Mouse (Mus musculus) hindbrain, embryonic 13.5 days (tissue): Measurements from ENCODE around the gene Tmbim6. TPM values are rescaled to one million over a fixed set of nuclear protein-coding genes. Genes with fewer than 3 reads are reported as not detected.
"Not testable (repeated sequence)": the region's sequence is repeated elsewhere in the genome, so short reads cannot be mapped to it uniquely, and the experiment has no call there.

Experiments used
- ATAC-seq: fragments of 200-750 bp; cut with Nextera tagmentation; 2 replicates; pipeline ENCODE4 v1.8.0; 2017; ENCODE audit warnings: moderate TSS enrichment; ENCODE audit not compliant: low FRiP score
- H3K27ac ChIP-seq: fragments of 300-500 bp; sonication (generic); 2 replicates; pipeline ENCODE4 v1.5.1; 2015; ENCODE audit warnings: inconsistent platforms, mild to moderate bottlenecking, moderate library complexity
- H3K27me3 ChIP-seq: fragments of 300-500 bp; sonication (generic); 2 replicates; pipeline ENCODE4 v1.6.1; 2015; ENCODE audit warnings: mild to moderate bottlenecking, inconsistent platforms
- H3K36me3 ChIP-seq: fragments of 300-500 bp; sonication (generic); 2 replicates; pipeline ENCODE4 v1.6.1; 2015; ENCODE audit warnings: mild to moderate bottlenecking, inconsistent platforms
- H3K4me1 ChIP-seq: fragments of 300-500 bp; sonication (generic); replicated peaks from 2 replicates; pipeline ENCODE4 v1.6.1; 2015; ENCODE audit warnings: inconsistent platforms
- H3K4me2 ChIP-seq: fragments of 300-500 bp; sonication (generic); 2 replicates; pipeline ENCODE4 v1.6.1; 2015; ENCODE audit warnings: inconsistent platforms, mild to moderate bottlenecking, moderate library complexity
- H3K4me3 ChIP-seq: fragments of 300-500 bp; sonication (generic); 2 replicates; pipeline ENCODE4 v1.5.1; 2015; ENCODE audit warnings: mild to moderate bottlenecking, inconsistent platforms
- H3K9ac ChIP-seq: fragments of 300-500 bp; sonication (generic); 2 replicates; pipeline ENCODE4 v1.6.1; 2015; ENCODE audit warnings: mild to moderate bottlenecking, inconsistent platforms
- H3K9me3 ChIP-seq: fragments of 300-500 bp; sonication (generic); 2 replicates; pipeline ENCODE4 v1.6.1; 2016; ENCODE audit warnings: inconsistent platforms
- WGBS: fragments of 180-500 bp; shearing (Covaris S2); methylation state at CpG from one replicate; pipeline ENCODE4 v1.1.7; 2015; 5-methylcytosine and 5-hydroxymethylcytosine counted together
- polyA plus RNA-seq: library from polyadenylated mRNA; unstranded; fragments of >200 nt; fragmentation: Nextera tagmentation; extraction: Ambion mirVana; gene quantifications from 2 replicates; pipeline ENCODE4 v1.2.1, GENCODE M21; 2015

The Tmbim6 gene
- polyA plus RNA-seq, 1 experiment from 2014 or later = 257 TPM

DNA sequence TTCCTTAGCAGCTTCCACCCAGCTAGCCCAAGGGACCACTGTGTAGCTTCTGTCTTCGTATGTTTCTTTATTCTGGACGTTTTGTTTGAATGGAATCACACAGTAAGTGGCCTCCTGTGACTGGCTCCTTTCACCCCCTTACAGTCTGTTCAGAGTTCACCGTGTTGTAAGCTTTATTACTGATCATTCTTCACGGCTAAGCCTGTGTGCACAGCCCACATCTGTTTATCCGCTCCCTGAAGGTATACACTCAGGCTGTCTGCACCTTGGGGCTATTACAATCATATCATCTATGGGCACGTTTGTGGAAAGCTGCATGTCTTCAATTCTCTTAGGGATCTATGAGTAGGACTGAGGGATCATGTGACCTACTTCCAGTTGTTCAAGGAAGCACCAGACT is 52.9 kb downstream of the Tmbim6 start:
- Histone ChIP-seq H3K36me3 (peaks cover 14% of the 10 kb centered on the region), H3K4me1 (peaks cover 49% of the 10 kb centered on the region), H3K4me2 (peak overlapping the region; percentile 16; the same call in 1 of the 2 replicates), H3K27ac (peak overlapping the region; percentile 73), H3K9me3 (no peaks in the 10 kb centered on the region), H3K9ac (0 out of 2 replicates have a peak overlapping the region, but pooled peaks have one; percentile 24), H3K27me3 (no peaks in the 10 kb centered on the region), H3K4me3 (no peak overlapping the region)
- WGBS = 42% methylated on average over 6 of the region's 6 CpGs
- peak; percentile 49; the same call in 1 of the 2 replicates for ATAC-seq

DNA sequence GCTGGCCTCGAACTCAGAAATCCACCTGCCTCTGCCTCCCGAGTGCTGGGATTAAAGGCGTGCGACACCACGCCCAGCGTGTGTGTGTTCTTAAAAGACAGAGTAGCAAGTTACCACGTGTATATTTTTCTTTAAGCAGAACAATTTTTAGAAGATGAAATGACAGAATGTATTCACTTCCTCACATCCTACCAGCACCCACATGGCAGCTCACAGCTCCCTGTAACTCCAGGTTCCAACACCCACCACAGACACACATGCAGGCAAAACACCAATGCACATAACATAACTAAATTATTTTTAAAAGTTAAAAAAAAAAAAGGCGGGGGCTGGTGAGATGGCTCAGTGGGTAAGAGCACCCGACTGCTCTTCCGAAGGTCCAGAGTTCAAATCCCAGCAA is 53.5 kb downstream of the Tmbim6 start:
- not testable (repeated sequence) for H3K9ac ChIP-seq, H3K27me3 ChIP-seq, H3K4me2 ChIP-seq, ATAC-seq, H3K4me3 ChIP-seq, H3K9me3 ChIP-seq, H3K27ac ChIP-seq
- WGBS = 93% methylated on average over 10 of the region's 10 CpGs
- Histone ChIP-seq H3K36me3 (peaks cover 18% of the 10 kb centered on the region), H3K4me1 (peaks cover 44% of the 10 kb centered on the region)

DNA sequence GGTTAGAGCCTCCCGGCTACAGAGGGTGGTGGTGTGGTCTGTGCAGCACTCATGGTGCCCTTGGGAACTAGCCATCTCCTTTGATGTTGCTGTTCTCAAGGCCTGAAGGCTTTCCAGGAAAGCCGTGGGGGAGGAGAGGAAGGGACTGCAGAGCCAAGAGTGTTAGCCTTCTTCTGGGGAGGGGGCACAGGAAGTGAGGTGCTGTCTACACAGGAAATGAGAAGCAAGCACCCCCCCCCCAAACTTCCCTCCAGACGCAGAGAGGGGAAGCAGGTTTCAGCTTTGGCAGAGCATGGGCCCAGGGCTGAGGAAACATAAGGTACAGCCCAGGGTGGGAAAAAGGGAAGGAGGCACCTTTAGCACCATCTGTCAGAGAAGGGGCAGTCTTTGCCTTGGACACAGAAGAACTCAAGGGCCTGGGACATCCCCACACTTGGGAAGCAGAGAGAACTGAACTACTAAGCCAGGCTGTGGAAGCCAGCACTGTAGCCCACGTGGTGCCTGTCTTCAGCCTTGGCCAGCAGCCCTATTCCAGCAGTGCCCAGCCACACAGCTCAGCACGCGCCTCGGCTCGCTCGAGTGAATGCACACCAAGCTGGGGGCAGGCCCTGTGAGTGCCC is 56.6 kb downstream of the Tmbim6 start:
- 0 out of 2 replicates have a peak, but pooled peaks have one; percentile 50 for ATAC-seq
- H3K27me3 ChIP-seq = no peaks in the 10 kb centered on the region

DNA sequence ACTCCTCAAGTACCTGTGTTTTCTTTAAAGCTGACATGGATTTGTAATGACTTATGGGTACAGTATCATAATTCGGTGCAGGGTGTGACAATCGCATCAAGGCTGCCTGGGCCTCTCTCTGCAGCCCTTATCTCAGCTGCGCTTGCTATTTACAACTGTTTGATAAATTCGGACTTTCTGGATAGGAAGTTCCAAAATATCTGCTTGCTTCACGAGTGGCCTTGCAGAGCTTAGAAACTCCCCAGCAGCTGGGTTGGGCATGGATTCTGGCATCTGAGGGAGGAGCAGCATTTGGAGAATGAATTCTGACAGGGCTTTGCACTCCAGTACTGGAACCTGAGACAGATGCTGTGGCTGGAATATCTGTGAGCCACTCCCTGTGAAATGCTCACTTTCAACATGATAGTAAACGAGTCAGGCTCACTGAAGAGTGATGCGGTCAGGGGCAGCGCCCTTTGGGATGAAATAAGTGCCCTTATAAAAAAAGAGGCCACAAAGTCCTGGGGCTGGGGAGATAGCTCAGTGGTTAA is 57.1 kb downstream of the Tmbim6 start:
- Histone ChIP-seq H3K9me3 (no peaks in the 10 kb centered on the region), H3K27me3 (no peaks in the 10 kb centered on the region)

More for the DNA sequence above, 56.6 kb downstream of the Tmbim6 start:
- Histone ChIP-seq H3K27ac (peak overlapping the region; percentile 60), H3K4me2 (no peak overlapping the region), H3K9me3 (no peaks in the 10 kb centered on the region), H3K36me3 (peaks cover 22% of the 10 kb centered on the region), H3K9ac (0 out of 2 replicates have a peak overlapping the region, but pooled peaks have one; percentile 19), H3K4me3 (no peak overlapping the region), H3K4me1 (peaks cover 67% of the 10 kb centered on the region)
- 84% methylated on average over 9 of the region's 9 CpGs for WGBS

DNA sequence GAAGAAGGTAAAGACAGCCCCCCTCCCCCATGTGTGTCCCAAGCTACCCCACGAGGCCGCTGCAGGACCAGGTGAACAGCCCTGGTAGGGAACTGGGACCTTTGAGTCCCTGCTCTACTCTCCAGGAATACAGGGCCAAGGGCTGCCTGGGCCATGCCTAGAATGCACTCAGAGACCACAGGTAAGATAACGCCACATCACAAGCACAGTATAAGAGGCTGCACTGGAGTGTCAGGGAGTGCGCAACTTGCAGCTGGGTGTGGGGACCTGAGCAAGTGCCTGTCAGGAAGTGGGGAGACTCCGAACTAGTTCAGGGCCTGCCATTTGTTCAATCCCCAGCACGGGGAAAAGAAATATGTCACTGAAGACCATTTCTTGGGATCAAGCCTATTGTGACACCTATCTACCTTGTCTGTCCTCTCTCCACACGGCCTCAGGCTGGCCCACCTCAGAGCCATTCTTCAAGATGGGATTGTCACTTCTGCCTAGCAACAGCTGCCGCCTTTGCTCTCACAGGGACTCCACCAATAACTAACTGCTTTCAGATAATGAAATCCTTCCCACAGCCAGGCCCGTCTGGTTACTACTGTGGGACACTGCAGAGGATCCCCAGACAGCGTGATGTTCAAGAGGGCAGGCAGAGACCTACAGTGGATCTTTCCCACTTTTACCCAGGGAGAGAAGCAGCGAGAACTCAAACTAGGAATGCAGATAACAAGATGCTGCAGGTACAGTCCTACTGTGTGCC is 60.6 kb downstream of the Tmbim6 start:
- Histone ChIP-seq H3K9ac (0 out of 2 replicates have a peak overlapping the region, but pooled peaks have one; percentile 26), H3K4me2 (no peak overlapping the region), H3K27me3 (no peaks in the 10 kb centered on the region), H3K27ac (peak overlapping the region; percentile 30; the same call in 1 of the 2 replicates), H3K4me3 (no peak overlapping the region), H3K9me3 (no peaks in the 10 kb centered on the region), H3K36me3 (peaks cover 21% of the 10 kb centered on the region), H3K4me1 (peaks cover 79% of the 10 kb centered on the region)
- ATAC-seq = no peak
- 70% methylated on average over 11 of the region's 11 CpGs for WGBS

More for the DNA sequence above, 57.1 kb downstream of the Tmbim6 start:
- H3K27ac ChIP-seq = peak overlapping the region; percentile 60
- WGBS = 87% methylated on average over 8 of the region's 8 CpGs
- ATAC-seq = no peak
- no peak overlapping the region for H3K4me3 ChIP-seq
- H3K4me1 ChIP-seq = peaks cover 70% of the 10 kb centered on the region
- H3K4me2 ChIP-seq = no peak overlapping the region
- H3K9ac ChIP-seq = 0 out of 2 replicates have a peak overlapping the region, but pooled peaks have one; percentile 19
- H3K36me3 ChIP-seq = peaks cover 21% of the 10 kb centered on the region

DNA sequence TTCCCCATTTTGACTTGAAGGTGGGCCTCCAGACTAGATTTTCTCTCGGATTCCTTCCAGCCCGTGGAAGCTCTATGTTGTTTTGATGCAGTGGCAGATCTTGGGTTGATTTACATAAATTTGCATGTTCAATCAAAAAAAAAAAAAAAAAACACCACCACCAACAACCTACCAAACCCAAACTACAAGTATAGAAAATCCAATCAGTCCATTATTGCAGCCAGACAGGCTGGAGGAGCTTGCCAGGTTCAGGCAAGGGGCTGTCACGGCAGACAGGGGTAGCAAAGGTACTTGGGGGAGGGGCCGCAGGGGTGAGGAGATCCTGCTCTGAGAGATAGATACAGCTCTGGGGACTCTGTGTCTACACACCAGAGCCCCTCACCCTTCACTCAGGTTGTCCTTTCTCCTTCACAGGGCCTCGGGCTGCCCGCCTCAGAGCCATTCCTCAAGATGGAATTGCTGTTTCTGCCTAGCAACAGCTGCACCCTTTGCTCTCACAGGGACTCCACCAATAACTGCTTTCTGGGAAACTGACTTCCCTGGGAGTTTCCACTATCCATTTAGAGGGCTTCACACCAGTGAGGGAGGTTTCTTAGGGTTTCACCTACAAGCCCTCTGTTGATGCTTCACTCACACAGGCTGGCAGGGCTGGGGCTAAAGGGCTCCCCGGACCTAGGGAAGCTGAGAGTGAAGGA is 62.0 kb downstream of the Tmbim6 start:
- Histone ChIP-seq H3K4me3 (no peak overlapping the region; the same call in 1 of the 2 replicates), H3K27me3 (no peaks in the 10 kb centered on the region), H3K27ac (peak overlapping the region; percentile 52), H3K36me3 (peaks cover 18% of the 10 kb centered on the region), H3K4me2 (peak overlapping the region; percentile 78), H3K9ac (peak overlapping the region; percentile 85), H3K4me1 (peaks cover 69% of the 10 kb centered on the region), H3K9me3 (no peaks in the 10 kb centered on the region)
- ATAC-seq = no peak
- 66% methylated on average over 7 of the region's 7 CpGs for WGBS

DNA sequence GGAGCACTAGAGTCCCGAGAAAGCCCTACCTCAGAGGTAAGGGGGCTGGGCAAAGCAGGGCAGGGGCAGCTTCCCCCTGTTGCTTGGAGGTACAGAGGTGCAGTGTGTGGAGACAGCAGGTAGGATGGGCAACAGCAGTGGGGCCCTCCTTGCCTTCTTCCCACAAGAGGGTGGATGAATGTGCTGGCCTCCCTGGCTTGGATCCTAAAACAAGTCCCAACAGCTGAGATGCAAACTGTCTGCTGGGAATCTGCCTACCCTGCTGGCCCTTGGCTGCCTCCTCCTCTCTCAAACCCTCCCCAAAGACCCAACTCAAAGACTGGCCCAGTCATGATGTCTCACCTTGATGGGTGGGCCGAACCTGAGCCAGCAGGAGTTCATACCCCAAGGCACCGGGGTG is 62.7 kb downstream of the Tmbim6 start:
- ATAC-seq = no peak
- peaks cover 14% of the 10 kb centered on the region; the same call in 1 of the 2 replicates for H3K36me3 ChIP-seq
- H3K4me3 ChIP-seq = peak overlapping the region; percentile 5; the same call in 1 of the 2 replicates
- peaks cover 65% of the 10 kb centered on the region for H3K4me1 ChIP-seq
- H3K9ac ChIP-seq = peak overlapping the region; percentile 85
- 81% methylated on average over 3 of the region's 3 CpGs for WGBS
- peak overlapping the region; percentile 52 for H3K27ac ChIP-seq
- no peaks in the 10 kb centered on the region for H3K27me3 ChIP-seq
- peak overlapping the region; percentile 78 for H3K4me2 ChIP-seq
- no peaks in the 10 kb centered on the region for H3K9me3 ChIP-seq

DNA sequence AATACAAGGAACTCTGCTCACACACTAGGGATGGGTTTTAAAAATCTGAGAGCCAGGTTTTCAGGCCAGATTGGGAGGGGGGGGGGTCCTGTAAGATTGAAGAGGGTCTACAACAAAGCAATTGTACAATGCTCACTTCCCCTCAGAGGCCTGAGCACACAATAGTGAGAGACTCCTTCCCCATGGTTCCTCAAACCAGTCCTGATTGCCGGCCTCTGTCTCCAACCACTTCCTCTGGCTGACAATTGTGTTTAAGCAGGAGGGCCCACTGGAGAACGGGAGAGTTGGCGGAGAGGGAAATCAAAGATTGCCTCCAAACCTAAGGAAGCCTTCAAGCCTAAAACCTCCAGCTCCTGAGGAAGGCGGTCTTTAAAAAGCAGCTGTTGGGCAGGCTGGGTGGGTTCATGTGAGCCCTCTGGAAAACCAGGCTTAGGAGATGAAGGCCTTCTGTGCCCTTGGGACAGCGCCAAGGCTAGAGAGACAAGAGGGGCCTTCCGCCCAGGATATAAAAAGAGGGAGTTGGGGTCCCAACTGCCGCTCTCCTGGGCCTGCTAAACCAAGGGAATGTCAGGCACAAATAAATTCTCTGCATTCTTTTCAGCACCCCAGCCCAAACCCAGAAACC is 63.8 kb downstream of the Tmbim6 start:
- H3K27ac ChIP-seq = peak overlapping the region; percentile 91
- peak overlapping the region; percentile 67 for H3K4me3 ChIP-seq
- H3K9me3 ChIP-seq = no peaks in the 10 kb centered on the region
- no peaks in the 10 kb centered on the region for H3K27me3 ChIP-seq
- H3K4me1 ChIP-seq = peaks cover 62% of the 10 kb centered on the region
- peak overlapping the region; percentile 78 for H3K4me2 ChIP-seq
- peaks cover 8% of the 10 kb centered on the region; the same call in 1 of the 2 replicates for H3K36me3 ChIP-seq
- ATAC-seq = no peak
- peak overlapping the region; percentile 85 for H3K9ac ChIP-seq
- WGBS = 12% methylated on average over 7 of the region's 7 CpGs

DNA sequence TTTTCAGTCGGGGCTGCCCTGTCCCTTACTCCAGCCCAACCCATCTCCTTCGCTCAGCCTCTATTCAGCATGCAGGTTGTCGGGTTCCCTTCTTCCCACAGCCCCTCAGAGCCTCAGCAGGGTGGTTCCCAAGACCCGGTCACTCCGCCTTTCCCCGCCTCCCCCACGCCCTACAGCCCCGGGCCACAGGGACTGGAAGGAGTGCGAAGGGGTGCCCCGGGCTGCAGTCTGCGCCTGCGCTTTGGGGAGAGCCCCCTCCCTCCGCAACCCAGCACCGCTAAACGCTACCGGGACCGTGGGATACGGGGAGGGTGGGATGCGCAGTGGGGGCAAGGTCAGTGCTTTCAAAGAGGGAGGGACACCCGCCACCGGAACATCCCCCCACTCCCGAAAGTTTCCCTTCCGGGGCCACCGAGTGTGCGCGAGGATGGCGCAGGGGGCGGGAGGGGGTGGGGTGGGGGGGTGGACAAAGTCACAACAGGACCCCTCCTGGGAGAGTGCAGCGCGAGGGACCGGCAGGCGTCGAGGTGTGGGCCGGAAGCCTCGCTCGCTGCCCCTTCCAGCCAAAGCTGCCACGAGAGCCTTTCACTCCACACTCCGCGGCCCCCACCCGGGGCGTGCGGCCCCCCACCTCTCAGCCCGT is 64.4 kb downstream of the Tmbim6 start:
- H3K36me3 ChIP-seq = peaks cover 7% of the 10 kb centered on the region; the same call in 1 of the 2 replicates
- H3K27me3 ChIP-seq = no peaks in the 10 kb centered on the region
- peak overlapping the region; percentile 91 for H3K27ac ChIP-seq
- peak overlapping the region; percentile 78 for H3K4me2 ChIP-seq
- H3K4me1 ChIP-seq = peaks cover 57% of the 10 kb centered on the region
- H3K4me3 ChIP-seq = peak overlapping the region; percentile 67
- no peaks in the 10 kb centered on the region for H3K9me3 ChIP-seq
- ATAC-seq = peak; percentile 79
- WGBS = under 1% methylated on average over 34 of the region's 43 CpGs
- peak overlapping the region; percentile 85 for H3K9ac ChIP-seq

DNA sequence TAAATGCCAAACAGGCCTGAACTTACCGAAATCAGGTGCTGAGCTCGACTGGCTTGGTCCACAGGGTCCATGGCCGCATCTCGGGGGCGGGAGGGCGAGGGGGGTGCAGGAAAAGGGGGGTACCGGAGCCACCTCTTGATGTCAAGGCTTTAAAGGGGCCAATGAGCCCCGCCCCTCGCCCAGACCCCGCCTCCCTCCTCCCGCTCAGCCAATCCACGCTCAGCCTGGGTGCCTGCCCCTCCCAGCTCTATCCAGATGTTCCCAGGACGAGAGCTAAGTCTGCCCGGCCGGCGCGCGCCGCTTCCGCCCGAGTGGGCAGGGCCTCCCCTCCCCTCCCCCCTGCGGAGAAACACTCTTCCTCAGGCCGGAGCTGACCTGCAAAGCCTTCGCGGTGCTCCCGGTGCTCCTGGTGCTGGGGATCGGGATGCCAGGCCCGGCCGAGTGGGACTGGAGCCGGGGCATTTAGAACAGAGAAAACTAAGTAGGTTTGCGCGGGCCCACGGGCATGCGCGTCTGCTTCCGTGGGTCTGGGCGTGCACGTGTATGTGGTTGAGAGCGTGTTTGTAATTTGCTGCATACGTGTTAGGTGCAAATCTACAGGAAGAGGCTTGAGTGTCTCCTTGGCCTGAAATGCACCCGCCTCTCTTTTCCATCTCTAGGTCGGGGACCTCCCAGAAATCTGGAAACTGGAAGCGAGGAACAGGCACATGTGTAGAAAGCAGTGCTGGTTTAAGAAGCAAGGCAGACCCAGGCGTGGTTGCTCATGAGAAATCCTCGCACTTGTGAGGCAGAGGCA is 65.1 kb downstream of the Tmbim6 start, which contains the start of gene Nckap5l:
TSS of gene Nckap5l (minus strand) at position 143 of the 796 bp plus-strand sequence.
- Histone ChIP-seq H3K4me3 (peak within 1 kb of the TSS; percentile 67), H3K27me3 (no peaks in the 10 kb centered on the region), H3K9ac (peak within 1 kb of the TSS; percentile 85), H3K4me2 (peak within 1 kb of the TSS; percentile 78), H3K9me3 (no peaks in the 10 kb centered on the region), H3K4me1 (peaks cover 50% of the 10 kb centered on the region), H3K36me3 (0 out of 2 replicates have a peak, but pooled peaks cover 2% of the 10 kb centered on the region), H3K27ac (peak within 1 kb of the TSS; percentile 91)
- peak; percentile 94 for ATAC-seq
- WGBS = under 1% methylated on average over 45 of the region's 45 CpGs
